In genomic region chr11:60209933-60210249, GRCm38 (mm10) we compare ENCODE assay signal across 8 mouse cellular contexts. TPM values are rescaled to one million over a fixed set of nuclear protein-coding genes. Genes with fewer than 3 reads are reported as not detected.
DNase-seq lines count a peak whose midpoint lies in the region; ATAC-seq and TF ChIP-seq lines count a peak whose summit lies in the region.

No protein-coding gene starts in this region.

- peaks cover 22% of the 10 kb centered on the region for H3K36me3 ChIP-seq in embryonic facial prominence, embryonic 12.5 days
- peaks cover 18% of the 10 kb centered on the region for H3K36me3 ChIP-seq in intestine, embryonic 15.5 days
- H3K36me3 ChIP-seq in neural tube, embryonic 12.5 days, result peaks cover 23% of the 10 kb centered on the region

- H3K4me3 ChIP-seq in layer of hippocampus, adult 2 months, result peak overlapping the region; percentile 57
- H3K4me3 ChIP-seq in embryonic facial prominence, embryonic 12.5 days, result peak overlapping the region; percentile 32
- peak overlapping the region; percentile 36 for H3K4me3 ChIP-seq in intestine, embryonic 15.5 days (replicated peaks)
- peak overlapping the region; percentile 41 for H3K4me3 ChIP-seq in neural tube, embryonic 12.5 days

- peak overlapping the region; percentile 71 for H3K4me2 ChIP-seq in embryonic facial prominence, embryonic 12.5 days (replicated peaks)
- H3K4me2 ChIP-seq in intestine, embryonic 15.5 days (replicated peaks), result peak overlapping the region; percentile 68
- peak overlapping the region; percentile 71 for H3K4me2 ChIP-seq in neural tube, embryonic 12.5 days (replicated peaks)

- WGBS in embryonic facial prominence, embryonic 12.5 days, result 4% methylated on average over 2 of the region's 2 CpGs
- 2% methylated on average over 2 of the region's 2 CpGs for WGBS in intestine, embryonic 15.5 days
- 7% methylated on average over 2 of the region's 2 CpGs for WGBS in neural tube, embryonic 12.5 days

- ATAC-seq in embryonic facial prominence, embryonic 12.5 days (ENCODE audit: insufficient number of reproducible peaks, insufficient read depth, low FRiP score, low TSS enrichment), result no peak
- ATAC-seq in intestine, embryonic 15.5 days, result no peak
- no peak for ATAC-seq in neural tube, embryonic 12.5 days (ENCODE audit: low FRiP score, low read depth)

- peak overlapping the region; percentile 49 for H3K9ac ChIP-seq in embryonic facial prominence, embryonic 12.5 days
- peak overlapping the region; percentile 50 for H3K9ac ChIP-seq in intestine, embryonic 15.5 days
- H3K9ac ChIP-seq in neural tube, embryonic 12.5 days, result peak overlapping the region; percentile 56

- no peak for DNase-seq in layer of hippocampus, adult 2 months (ENCODE audit: low spot score in 2 of 2)
- no peak for DNase-seq in layer of hippocampus, adult 18-20 months (ENCODE audit: low spot score in 2 of 2)
- no peak for DNase-seq in left cerebral cortex, adult 9 months (ENCODE audit: low spot score in 2 of 2)
- DNase-seq in layer of hippocampus, adult 9-10 months (ENCODE audit: low spot score), result no peak
- DNase-seq in spleen, postnatal 4 days (ENCODE audit: low spot score in 2 of 2), result no peak

- H3K9me3 ChIP-seq in embryonic facial prominence, embryonic 12.5 days, result no peaks in the 10 kb centered on the region
- no peaks in the 10 kb centered on the region for H3K9me3 ChIP-seq in intestine, embryonic 15.5 days
- no peaks in the 10 kb centered on the region for H3K9me3 ChIP-seq in neural tube, embryonic 12.5 days

- H3K4me1 ChIP-seq in embryonic facial prominence, embryonic 12.5 days, result peaks cover 57% of the 10 kb centered on the region
- H3K4me1 ChIP-seq in intestine, embryonic 15.5 days (replicated peaks), result peaks cover 55% of the 10 kb centered on the region
- H3K4me1 ChIP-seq in neural tube, embryonic 12.5 days, result peaks cover 70% of the 10 kb centered on the region

- H3K27ac ChIP-seq in layer of hippocampus, adult 2 months, result peak overlapping the region; percentile 90
- peak overlapping the region; percentile 69 for H3K27ac ChIP-seq in embryonic facial prominence, embryonic 12.5 days
- H3K27ac ChIP-seq in intestine, embryonic 15.5 days, result peak overlapping the region; percentile 77
- H3K27ac ChIP-seq in neural tube, embryonic 12.5 days, result 0 out of 2 replicates have a peak overlapping the region, but pooled peaks have one; percentile 43

- H3K27me3 ChIP-seq in embryonic facial prominence, embryonic 12.5 days, result no peaks in the 10 kb centered on the region
- H3K27me3 ChIP-seq in intestine, embryonic 15.5 days (replicated peaks), result no peaks in the 10 kb centered on the region
- no peaks in the 10 kb centered on the region for H3K27me3 ChIP-seq in neural tube, embryonic 12.5 days (replicated peaks)

- TF ChIP-seq CTCF in layer of hippocampus, adult 2 months (conservative IDR thresholded peaks at IDR 0.05), result no peak

RNA-seq across cellular contexts. Expression of gene Srebf1, which starts 12.5 kb away (rescaled TPM):
- total RNA-seq in layer of hippocampus, adult 2 months (2021), result 10 to 100 TPM; 64.2 to 70.8 TPM
- total RNA-seq in layer of hippocampus, adult 18-20 months (2021), result 10 to 100 TPM; 73.9 to 80.4 TPM
- polyA plus RNA-seq in embryonic facial prominence, embryonic 12.5 days (2016; fragmentation: Nextera tagmentation; extraction: Ambion mirVana), result 54.8 and 56.6 TPM in 2 replicates
- polyA plus RNA-seq in intestine, embryonic 15.5 days (2015; fragmentation: Nextera tagmentation; extraction: Ambion mirVana), result 89.5 and 108 TPM in 2 replicates
- 50.0 and 50.9 TPM in 2 replicates for polyA plus RNA-seq in neural tube, embryonic 12.5 days (2016; fragmentation: Nextera tagmentation; extraction: Ambion mirVana)
